Mouse (Mus musculus): ENCODE data around the gene Ip6k2. TPM values are rescaled to one million over a fixed set of nuclear protein-coding genes. Genes with fewer than 3 reads are reported as not detected.

Ip6k2 gene
- total RNA-seq (2023): 10 to 100 TPM; 28.4 to 30.1 TPM

GRCm38 (mm10) chr9:108783548-108784463 is at the start of gene Ip6k2:
Gene Ip6k2 (plus strand): TSS chr9:108783796.

GRCm38 (mm10) chr9:108808163-108808665 is 24.6 kb downstream of the Ip6k2 start, which contains the start of gene Nckipsd:
Gene Nckipsd (plus strand): TSS chr9:108808368.

DNA sequence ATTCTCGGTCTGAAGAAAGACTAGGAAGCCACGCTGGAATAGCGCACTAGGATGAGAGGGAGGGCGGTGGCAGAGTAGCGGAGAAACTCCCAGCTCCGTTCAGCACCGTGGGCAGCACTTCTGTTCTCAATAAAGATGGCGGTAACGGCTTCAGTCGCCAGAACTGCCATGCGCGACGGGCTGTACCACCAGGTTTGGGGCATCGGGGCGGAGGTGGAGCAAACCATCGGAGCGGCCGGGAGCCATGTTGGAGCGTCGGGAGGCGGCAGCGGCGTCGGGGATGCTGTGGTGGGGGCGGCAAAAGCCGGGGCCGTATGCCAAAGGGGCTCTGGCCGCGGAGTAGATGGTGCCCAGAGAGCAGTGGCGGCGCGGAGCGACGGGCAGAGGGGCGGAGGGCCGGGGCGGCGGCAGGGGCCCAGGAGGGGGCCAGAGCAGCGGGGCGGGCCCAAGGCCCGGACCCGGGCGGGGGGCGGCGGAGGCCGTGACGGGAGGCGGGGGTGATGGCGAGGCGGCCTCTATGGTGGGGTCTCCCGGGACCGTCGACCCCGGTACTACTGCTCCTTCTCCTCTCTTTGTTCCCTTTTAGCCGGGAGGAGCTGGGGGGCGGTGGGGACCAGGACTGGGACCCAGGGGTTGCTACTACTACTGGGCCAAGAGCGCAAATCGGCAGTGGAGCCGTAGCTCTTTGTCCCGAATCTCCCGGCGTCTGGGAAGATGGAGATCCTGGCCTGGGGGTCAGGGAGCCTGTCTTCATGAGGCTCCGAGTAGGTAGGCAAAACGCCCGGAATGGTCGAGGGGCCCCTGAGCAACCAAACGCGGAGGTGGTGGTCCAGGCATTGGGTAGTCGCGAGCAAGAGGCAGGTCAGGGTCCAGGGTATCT is 42.5 kb downstream of the Ip6k2 start, which contains the start of gene Celsr3:
TSS of gene Celsr3 (plus strand) at position 501 of the 880 bp plus-strand sequence.

GRCm38 (mm10) chr9:108852976-108853375 is 69.4 kb downstream of the Ip6k2 start, which contains the start of gene Slc26a6:
Gene Slc26a6 (plus strand): TSS chr9:108853283.

Other genes with a start within 250 kb of the Ip6k2 start
- gene Impdh2, start 223.5 kb upstream of the Ip6k2 start, total RNA-seq (2023): 10 to 100 TPM; 93.4 to 98.0 TPM
- gene Ndufaf3, start 216.4 kb upstream of the Ip6k2 start, total RNA-seq (2023): 10 to 100 TPM; 26.0 to 30.1 TPM
- gene Dalrd3, start 213.9 kb upstream of the Ip6k2 start, total RNA-seq (2023): 10 to 100 TPM; 33.7 to 38.3 TPM
- gene Wdr6, start 205.1 kb upstream of the Ip6k2 start, total RNA-seq (2023): 1 to 10 TPM; 3.8 to 4.3 TPM
- under 1 TPM in 1 of 2 experiments, not detected in 1; 0.67 TPM for gene P4htm, start 186.1 kb upstream of the Ip6k2 start, total RNA-seq (2023)
- gene Arih2, start 134.4 kb upstream of the Ip6k2 start, total RNA-seq (2023): 100 to 1,000 TPM; 119 to 166 TPM
- 10 to 100 TPM; 28.1 to 30.7 TPM for gene Slc25a20, start 121.7 kb upstream of the Ip6k2 start, total RNA-seq (2023)
- gene Prkar2a, start 94.5 kb upstream of the Ip6k2 start, total RNA-seq (2023): 10 to 100 TPM; 21.8 to 27.1 TPM
- 10 to 100 TPM; 17.4 to 19.2 TPM for gene Nckipsd, start 24.6 kb downstream of the Ip6k2 start, total RNA-seq (2023)
- gene Celsr3, start 42.5 kb downstream of the Ip6k2 start, total RNA-seq (2023): 10 to 100 TPM; 23.3 to 26.8 TPM
- gene Slc26a6, start 69.5 kb downstream of the Ip6k2 start, total RNA-seq (2023): 10 to 100 TPM; 34.8 to 35.7 TPM
- 1 to 10 TPM in 1 of 2 experiments, not detected in 1; 1.6 TPM for gene Tmem89, start 130.8 kb downstream of the Ip6k2 start, total RNA-seq (2023)
- gene Uqcrc1, start 152.8 kb downstream of the Ip6k2 start, total RNA-seq (2023): 100 to 1,000 TPM; 166 to 170 TPM
- gene Col7a1, start 169.8 kb downstream of the Ip6k2 start, total RNA-seq (2023): 1 to 10 TPM; 3.3 to 8.5 TPM
- not detected for gene Ucn2, start 202.2 kb downstream of the Ip6k2 start, total RNA-seq (2023)
- 10 to 100 TPM; 84.2 to 95.0 TPM for gene Pfkfb4, start 208.0 kb downstream of the Ip6k2 start, total RNA-seq (2023)